Mouse (Mus musculus) CD4-positive, CD25-positive, alpha-beta regulatory T cell, adult 4 months (primary cell): ENCODE measurements at regions not wholly inside any gene's neighbourhood (a gene's known extent, or its start where the extent isn't known, plus 50 kb on each side); places are given as distances from the start of the nearest gene placed in this dataset.

Source experiments
- ATAC-seq: one replicate; pipeline ENCODE4 v1.8.0; 2017

DNA sequence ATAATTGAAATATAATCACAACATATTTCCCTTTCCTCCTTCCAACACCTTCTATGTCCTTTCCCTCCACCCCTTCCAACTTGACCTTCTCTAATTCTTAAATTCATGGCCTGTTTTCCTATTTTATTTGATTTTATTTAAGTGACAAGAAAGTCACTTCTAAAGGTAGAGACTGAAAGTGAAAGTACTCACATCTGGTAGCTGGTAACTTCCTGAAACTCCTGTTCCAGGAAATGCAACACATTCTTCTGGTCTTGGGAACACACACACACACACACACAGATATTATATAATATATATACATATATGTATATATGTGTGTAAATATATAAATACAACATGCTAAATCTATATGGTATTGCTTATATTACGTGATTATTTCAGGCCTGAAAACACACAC is 183.2 kb upstream of the Esx1 start:
- peak; percentile 45 for ATAC-seq

DNA sequence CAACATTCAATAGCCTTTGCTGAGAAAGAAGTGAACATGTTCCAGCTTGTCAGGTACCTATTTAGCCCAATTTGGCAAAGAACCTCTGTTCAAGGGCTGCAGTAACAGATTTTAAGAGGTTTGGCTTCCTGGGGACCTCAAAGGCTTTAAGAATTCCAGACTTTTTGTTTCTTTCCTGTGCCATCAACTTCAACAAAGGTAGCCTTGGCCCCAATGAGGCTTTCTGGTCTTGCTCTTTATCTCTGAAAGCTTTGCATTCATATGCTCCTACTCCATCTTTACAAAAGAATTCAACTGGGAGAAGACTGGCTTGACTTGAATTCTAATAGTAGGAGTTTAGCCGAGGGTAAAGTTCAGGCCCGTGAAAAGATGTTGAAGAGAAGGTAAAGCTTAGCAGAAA is 144.1 kb upstream of the Esx1 start:
- ATAC-seq, result no peak
